Mouse (Mus musculus): ENCODE measurements around the gene Tppp3.

DNA sequence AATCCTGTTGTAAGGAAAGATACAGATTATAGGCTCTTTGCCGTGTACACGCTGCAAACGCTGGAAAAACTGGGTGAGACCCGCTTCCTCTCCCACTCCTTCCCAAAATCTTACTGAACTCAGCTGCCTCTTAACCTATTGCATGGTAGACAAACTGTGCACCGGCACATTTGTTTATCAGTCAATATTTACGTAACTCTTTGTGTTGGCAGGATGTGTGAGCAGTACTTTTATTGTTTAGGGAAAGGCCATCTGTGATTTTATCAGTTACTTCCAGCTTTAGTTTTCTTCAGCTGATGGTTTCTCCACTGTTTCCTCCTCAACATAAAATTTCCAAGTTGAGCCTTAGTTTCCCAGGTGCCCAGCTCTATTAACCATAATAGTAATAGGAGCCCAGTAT, 44.4 kb downstream of the Tppp3 start:
- TF ChIP-seq POLR2A (IDR thresholded peaks at IDR 0.05; ENCODE audit: insufficient read depth, low read length): no peak
- no peak for TF ChIP-seq CTCF (IDR thresholded peaks at IDR 0.05; ENCODE audit: low read depth, low read length)
